Mouse (Mus musculus): ENCODE results near the gene Tmem59l. TPM values are rescaled to one million over a fixed set of nuclear protein-coding genes. Genes with fewer than 3 reads are reported as not detected.
"Not testable (repeated sequence)": the region's sequence is repeated elsewhere in the genome, so short reads cannot be mapped to it uniquely, and the experiment has no call there.

Tmem59l gene
- total and polyA plus RNA-seq, 2 experiments: not detected

- Histone ChIP-seq H3K9ac (ENCODE audit: low read depth, low read length) (no peak overlapping the region), H3K27ac (replicated peaks; ENCODE audit: insufficient read depth, low read depth, low read length) (no peak overlapping the region), H3K4me1 (ENCODE audit: control insufficient read depth, insufficient read depth, low read length) (peaks cover 15% of the 10 kb centered on the region), H3K4me3 (ENCODE audit: insufficient read depth, low read depth, low read length) (no peak overlapping the region), H3K79me2 (ENCODE audit: control insufficient read depth, insufficient read depth, low read length) (peaks cover 25% of the 10 kb centered on the region; the same call in 1 of the 2 replicates), H3K36me3 (ENCODE audit: control insufficient read depth, insufficient read depth, low read length) (peaks cover 12% of the 10 kb centered on the region), H3K27me3 (ENCODE audit: control insufficient read depth, insufficient read depth, low read length) (no peaks in the 10 kb centered on the region)
- WGBS: 96% methylated on average over 2 of the region's 2 CpGs
- no peak for DNase-seq (ENCODE audit: extremely low read depth, low read depth, low spot score)
- TF ChIP-seq CTCF (IDR thresholded peaks at IDR 0.05; ENCODE audit: low read depth, low read length) (no peak), POLR2A (IDR thresholded peaks at IDR 0.05; ENCODE audit: extremely low read depth, insufficient read depth, low read length) (no peak)
Measured at GRCm38 (mm10) chr8:70511770-70512169, 24.6 kb upstream of the Tmem59l start.

DNA sequence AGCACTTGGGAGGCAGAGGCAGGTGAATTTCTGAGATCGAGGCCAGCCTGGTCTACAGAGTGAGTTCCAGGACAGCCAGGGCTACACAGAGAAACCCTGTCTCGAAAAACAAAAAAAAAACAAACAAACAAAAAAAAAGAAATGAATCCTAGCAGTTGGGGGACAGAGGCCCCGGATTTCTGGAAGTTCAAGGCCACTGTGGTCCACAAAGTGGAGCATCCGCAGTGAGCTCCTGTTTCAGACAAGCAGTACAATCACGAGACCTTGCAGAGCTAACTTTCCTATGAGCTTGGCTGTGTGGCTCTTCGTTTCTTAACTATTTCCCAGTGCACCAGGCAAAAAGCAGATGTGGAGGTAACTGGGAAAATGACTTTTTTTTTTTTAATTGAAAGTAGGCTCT lies 24.0 kb upstream of the Tmem59l start:
- H3K27me3 ChIP-seq (ENCODE audit: control insufficient read depth, insufficient read depth, low read length): not testable (repeated sequence)
- peaks cover 25% of the 10 kb centered on the region; the same call in 1 of the 2 replicates for H3K79me2 ChIP-seq (ENCODE audit: control insufficient read depth, insufficient read depth, low read length)
- peaks cover 12% of the 10 kb centered on the region for H3K36me3 ChIP-seq (ENCODE audit: control insufficient read depth, insufficient read depth, low read length)
- peak; percentile 37 for DNase-seq (ENCODE audit: extremely low read depth, low read depth, low spot score)
- 28% methylated on average over 6 of the region's 6 CpGs for WGBS
- H3K27ac ChIP-seq (replicated peaks; ENCODE audit: insufficient read depth, low read depth, low read length): peak overlapping the region; percentile 92
- H3K9ac ChIP-seq (ENCODE audit: low read depth, low read length): peak overlapping the region; percentile 94
- peak overlapping the region; percentile 96 for H3K4me3 ChIP-seq (ENCODE audit: insufficient read depth, low read depth, low read length)
- H3K4me1 ChIP-seq (ENCODE audit: control insufficient read depth, insufficient read depth, low read length): peaks cover 15% of the 10 kb centered on the region

DNA sequence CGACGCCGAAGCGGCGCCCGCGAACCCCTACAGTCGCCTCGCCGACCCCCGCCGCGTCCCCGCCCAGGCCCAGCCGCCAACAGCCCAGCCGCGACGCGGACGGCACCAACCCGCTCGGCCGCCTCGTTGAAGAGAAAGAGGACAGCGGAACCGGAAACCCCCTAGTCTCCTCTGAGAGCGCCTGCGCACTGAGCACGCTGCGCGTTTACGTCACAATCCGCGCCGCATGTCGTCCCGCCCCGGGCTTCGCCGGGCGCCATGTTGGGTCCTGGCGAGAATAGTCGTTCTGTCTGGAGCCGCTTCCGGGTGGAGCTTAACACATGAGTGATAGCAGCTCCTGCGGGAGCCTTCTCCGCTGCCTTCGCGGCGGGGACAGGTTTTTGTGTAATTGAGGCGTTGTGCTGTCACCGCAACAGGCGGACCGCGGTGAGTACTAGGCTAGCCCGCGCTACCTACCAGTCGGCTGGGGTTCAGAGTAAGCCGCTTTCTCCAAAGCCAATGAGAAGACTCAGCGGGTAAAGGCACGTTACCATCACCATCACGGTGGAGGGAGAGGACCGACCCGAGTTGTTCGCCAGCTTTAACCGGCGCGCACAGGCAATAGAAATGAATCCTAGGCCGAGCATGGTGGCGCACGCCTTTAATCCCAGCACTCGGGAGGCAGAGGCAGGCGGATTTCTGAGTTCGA lies 23.2 kb upstream of the Tmem59l start, which contains the start of gene Uba52:
Gene Uba52, minus strand, starts transcription at position 574 of the 688 bp plus-strand sequence.
- WGBS: under 1% methylated on average over 68 of the region's 74 CpGs
- Histone ChIP-seq H3K27me3 (ENCODE audit: control insufficient read depth, insufficient read depth, low read length) (no peaks in the 10 kb centered on the region), H3K9ac (ENCODE audit: low read depth, low read length) (peak within 1 kb of the TSS; percentile 95), H3K4me1 (ENCODE audit: control insufficient read depth, insufficient read depth, low read length) (peaks cover 21% of the 10 kb centered on the region), H3K27ac (replicated peaks; ENCODE audit: insufficient read depth, low read depth, low read length) (peak within 1 kb of the TSS; percentile 92), H3K4me3 (ENCODE audit: insufficient read depth, low read depth, low read length) (peak within 1 kb of the TSS; percentile 96), H3K79me2 (ENCODE audit: control insufficient read depth, insufficient read depth, low read length) (peaks cover 25% of the 10 kb centered on the region; the same call in 1 of the 2 replicates), H3K36me3 (ENCODE audit: control insufficient read depth, insufficient read depth, low read length) (peaks cover 12% of the 10 kb centered on the region)
- peak; percentile 85 for DNase-seq (ENCODE audit: extremely low read depth, low read depth, low spot score)
- TF ChIP-seq CTCF (IDR thresholded peaks at IDR 0.05; ENCODE audit: low read depth, low read length) (no peak), POLR2A (IDR thresholded peaks at IDR 0.05; ENCODE audit: extremely low read depth, insufficient read depth, low read length) (peak; percentile 80)

DNA sequence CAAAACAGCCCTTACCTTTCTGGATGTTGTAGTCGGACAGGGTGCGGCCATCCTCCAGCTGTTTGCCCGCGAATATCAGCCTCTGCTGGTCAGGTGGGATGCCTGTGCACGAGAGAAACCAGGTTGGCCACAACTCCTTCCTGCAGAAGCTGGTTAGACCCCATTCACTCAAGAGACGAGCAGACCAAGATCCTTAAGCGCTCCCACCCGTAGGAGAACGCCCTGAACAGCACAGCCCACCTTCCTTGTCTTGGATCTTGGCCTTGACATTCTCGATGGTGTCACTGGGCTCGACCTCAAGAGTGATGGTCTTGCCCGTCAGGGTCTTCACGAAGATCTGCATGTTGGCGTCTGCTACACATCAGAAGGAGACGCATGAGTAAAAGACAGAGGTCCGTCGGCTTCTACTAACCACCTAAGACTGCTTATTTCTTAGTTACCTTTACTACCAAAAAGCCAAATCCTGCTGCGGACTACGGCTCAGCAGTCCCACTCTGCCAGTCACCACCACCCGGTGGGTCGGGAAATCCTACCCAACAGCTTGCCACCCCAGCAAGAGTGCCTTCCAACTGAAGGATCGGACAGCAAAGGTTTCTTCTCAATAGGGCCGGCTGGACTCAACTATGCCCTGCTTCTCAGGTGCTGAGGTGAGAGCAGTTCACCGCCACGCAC lies 22.3 kb upstream of the Tmem59l start:
- WGBS: 4% methylated on average over 25 of the region's 25 CpGs
- H3K27ac ChIP-seq (replicated peaks; ENCODE audit: insufficient read depth, low read depth, low read length): peak overlapping the region; percentile 76
- no peak for TF ChIP-seq CTCF (IDR thresholded peaks at IDR 0.05; ENCODE audit: low read depth, low read length)
- TF ChIP-seq POLR2A (IDR thresholded peaks at IDR 0.05; ENCODE audit: extremely low read depth, insufficient read depth, low read length): no peak
- H3K36me3 ChIP-seq (ENCODE audit: control insufficient read depth, insufficient read depth, low read length): peaks cover 12% of the 10 kb centered on the region
- H3K79me2 ChIP-seq (ENCODE audit: control insufficient read depth, insufficient read depth, low read length): peaks cover 25% of the 10 kb centered on the region; the same call in 1 of the 2 replicates
- peaks cover 24% of the 10 kb centered on the region for H3K4me1 ChIP-seq (ENCODE audit: control insufficient read depth, insufficient read depth, low read length)
- H3K9ac ChIP-seq (ENCODE audit: low read depth, low read length): peak overlapping the region; percentile 95
- peak overlapping the region; percentile 96 for H3K4me3 ChIP-seq (ENCODE audit: insufficient read depth, low read depth, low read length)
- no peaks in the 10 kb centered on the region for H3K27me3 ChIP-seq (ENCODE audit: control insufficient read depth, insufficient read depth, low read length)
- no peak for DNase-seq (ENCODE audit: extremely low read depth, low read depth, low spot score)

DNA sequence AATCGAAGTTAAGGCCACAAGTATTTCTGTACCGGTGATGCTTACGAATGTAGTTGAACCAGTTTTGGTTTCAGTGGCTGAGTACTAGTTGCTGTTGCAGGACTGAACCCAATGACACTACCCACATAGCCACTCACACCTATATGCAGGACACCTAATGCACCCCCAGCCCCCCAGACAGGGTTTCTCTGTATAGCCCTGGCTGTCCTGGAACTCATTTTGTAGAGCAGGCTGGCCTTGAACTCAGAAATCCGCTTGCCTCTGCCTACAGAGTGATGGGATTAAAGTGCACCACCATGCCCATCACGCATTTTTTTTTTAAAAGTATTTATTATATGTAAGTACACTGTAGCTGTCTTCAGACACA lies 19.9 kb upstream of the Tmem59l start:
- Histone ChIP-seq H3K27ac (replicated peaks; ENCODE audit: insufficient read depth, low read depth, low read length) (no peak overlapping the region), H3K79me2 (ENCODE audit: control insufficient read depth, insufficient read depth, low read length) (peaks cover 14% of the 10 kb centered on the region; the same call in 1 of the 2 replicates), H3K27me3 (ENCODE audit: control insufficient read depth, insufficient read depth, low read length) (no peaks in the 10 kb centered on the region), H3K36me3 (ENCODE audit: control insufficient read depth, insufficient read depth, low read length) (peaks cover 10% of the 10 kb centered on the region), H3K4me1 (ENCODE audit: control insufficient read depth, insufficient read depth, low read length) (peaks cover 25% of the 10 kb centered on the region), H3K4me3 (ENCODE audit: insufficient read depth, low read depth, low read length) (no peak overlapping the region), H3K9ac (ENCODE audit: low read depth, low read length) (no peak overlapping the region)
- WGBS: 47% methylated on average over 5 of the region's 5 CpGs
- TF ChIP-seq CTCF (IDR thresholded peaks at IDR 0.05; ENCODE audit: low read depth, low read length) (no peak), POLR2A (IDR thresholded peaks at IDR 0.05; ENCODE audit: extremely low read depth, insufficient read depth, low read length) (no peak)
- no peak for DNase-seq (ENCODE audit: extremely low read depth, low read depth, low spot score)

Measured in liver, adult 2 months (tissue).